Mouse (Mus musculus) adrenal gland, adult 18-20 months (tissue): ENCODE data around the gene Scfd2. TPM values are rescaled to one million over a fixed set of nuclear protein-coding genes. Genes with fewer than 3 reads are reported as not detected.

Experiments
- DNase-seq, 2 experiments: peaks; one replicate each; pipeline ENCODE4 v3.0.0; 2021 to 2022; ENCODE audit warnings: low spot score in 2 of 2
- total RNA-seq, 2 experiments: library from RNA; stranded (reverse); gene quantifications; 1 replicate in 1 of 2; 2 replicates in 1 of 2; pipeline ENCODE4 v1.2.3; 2021

Gene Scfd2
- total RNA-seq, 2 experiments from 2014 or later = 15.9 to 23.1 TPM

DNA sequence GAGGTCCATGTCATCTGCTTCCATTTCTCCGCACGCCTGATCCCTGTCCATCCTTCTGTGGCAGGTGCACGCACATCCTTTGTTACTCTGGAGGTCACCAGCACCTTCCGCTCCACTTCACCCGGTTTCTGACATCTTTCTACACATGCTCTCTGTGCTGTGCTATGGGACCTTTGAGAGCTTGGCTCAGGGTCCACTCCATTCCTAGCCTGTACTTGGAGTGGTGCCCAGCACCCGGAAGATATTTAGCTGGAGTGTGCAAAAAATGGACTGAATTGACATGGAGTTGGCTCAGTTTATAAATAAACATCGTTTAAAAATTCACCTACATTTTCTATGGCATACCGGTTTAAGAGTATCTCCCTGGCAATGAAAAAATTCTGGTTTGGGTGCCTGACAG is 250.1 kb downstream of the Scfd2 start:
- DNase-seq = no peak

DNA sequence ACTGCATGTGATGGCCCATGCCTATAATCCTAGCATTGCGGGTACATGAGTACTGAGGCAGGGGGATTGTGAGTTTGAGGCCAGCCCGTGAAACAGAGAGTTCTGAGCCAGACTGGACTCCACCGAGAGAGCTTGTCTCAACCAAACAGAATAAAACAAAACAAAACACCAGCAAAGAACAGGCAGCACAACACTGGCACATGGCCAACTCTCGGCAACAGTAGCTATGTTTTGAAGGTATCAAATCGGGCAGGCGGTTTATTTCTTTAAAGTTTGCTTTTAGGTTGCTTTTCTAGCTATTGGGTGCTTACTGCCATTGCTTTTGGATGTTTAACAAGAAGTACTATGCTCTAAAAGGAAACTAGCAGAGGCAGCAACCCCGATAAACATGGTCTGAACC is 251.9 kb downstream of the Scfd2 start:
- DNase-seq = no peak

DNA sequence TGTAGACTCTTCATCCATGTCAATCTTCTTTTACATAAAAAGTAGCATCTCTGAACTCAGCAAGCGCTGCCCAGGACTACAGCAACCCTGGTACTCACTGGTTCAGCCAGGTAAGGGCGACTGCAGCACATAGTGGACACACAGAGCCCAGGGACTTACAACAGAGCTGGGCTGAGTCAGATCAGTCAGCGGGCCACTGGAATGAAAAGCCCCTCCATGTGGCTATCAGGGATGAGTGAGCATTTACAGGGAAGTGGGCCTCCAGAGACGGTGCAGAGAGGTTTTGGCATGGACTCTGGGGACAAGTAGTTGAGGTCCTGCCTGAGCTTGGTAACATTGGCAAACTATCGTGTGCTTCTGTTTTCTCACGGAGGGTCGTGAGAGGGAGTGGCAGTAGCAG is 253.1 kb downstream of the Scfd2 start:
- no peak for DNase-seq

DNA sequence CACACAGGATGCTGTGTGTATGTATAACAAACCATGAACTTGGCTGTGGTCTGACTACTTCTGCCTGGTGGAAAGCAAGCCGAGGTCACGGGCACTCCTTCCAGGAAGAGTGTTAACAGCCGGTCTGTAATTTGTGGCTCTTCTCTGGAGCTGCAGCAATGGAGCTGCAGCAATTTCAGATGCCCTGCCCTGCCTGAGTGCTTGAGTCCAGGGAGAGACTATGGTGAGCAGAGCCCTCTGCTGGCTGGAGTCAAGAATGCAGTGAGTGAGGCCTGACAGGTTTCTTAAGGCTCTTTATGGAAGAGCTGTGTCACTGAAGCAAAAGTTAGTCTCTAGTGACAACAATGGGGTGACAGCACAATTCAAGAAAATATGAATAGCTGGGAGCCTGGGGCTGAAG is 253.8 kb downstream of the Scfd2 start:
- DNase-seq = peak; percentile 82 to 85

DNA sequence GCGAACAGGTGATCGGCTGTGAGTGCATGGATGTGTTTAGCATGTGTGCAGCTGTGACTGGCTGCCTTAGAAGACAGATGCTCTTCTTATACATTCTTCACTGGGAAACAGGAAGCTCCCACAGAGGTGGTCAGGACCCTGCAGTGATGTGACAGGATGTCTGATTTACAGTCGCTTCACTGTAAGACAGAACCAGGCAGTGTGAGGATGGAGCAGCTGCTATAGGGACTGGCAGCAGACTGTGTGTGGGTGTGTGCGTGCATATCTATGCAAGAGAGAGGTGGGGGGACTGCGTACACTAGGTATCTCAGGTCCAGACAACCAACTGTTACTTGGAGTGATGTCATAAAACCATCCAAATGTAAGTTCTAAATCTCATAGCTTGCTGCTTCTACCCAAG is 254.3 kb downstream of the Scfd2 start:
- DNase-seq = no peak

DNA sequence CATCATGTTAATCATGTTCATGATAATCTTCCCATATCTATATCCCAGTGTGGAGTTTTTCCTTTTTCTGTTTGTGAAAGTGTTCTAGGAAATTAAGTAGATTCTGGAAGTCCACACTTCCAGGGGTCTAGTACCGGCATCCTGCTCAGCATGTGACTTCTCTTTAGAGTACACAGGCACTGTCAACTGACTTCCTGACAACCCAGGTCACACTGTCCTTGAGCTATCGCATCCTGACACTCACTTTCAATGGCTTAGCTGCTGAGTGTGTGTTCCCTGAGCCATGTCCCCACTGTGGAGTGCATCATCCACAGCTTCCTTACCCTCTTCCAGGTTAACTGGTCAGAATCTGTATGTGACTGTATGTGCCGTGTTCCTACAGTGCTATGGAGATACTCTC is 258.2 kb downstream of the Scfd2 start:
- no peak for DNase-seq

DNA sequence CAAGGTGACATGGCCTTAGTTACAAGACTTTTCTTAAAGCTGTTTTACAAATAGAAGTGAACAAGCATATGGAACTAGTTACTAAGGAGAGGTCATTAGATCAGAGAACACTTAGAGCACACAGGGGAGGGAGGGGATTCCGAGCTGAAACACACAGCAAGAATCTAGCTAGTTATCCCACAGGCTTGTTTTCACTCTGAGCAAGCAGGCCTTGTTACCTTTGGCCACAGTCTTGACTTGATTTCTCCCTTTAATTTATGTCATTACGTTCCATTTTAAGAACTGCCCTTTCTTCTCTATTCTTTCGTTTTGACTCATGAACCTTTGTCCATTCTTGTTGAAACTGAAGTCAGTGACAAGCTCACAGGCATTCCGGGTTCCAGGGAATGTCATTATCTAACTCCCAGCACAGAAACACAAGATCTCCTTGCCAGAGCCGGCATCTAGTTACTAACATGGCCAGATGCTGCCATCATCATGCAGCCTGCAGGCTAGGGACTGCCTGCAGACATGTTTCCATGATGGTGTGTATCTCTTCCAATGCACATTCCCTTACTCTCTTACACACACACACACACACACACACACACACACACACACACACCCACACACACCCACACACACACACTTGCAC is 263.7 kb downstream of the Scfd2 start:
- DNase-seq = no peak

DNA sequence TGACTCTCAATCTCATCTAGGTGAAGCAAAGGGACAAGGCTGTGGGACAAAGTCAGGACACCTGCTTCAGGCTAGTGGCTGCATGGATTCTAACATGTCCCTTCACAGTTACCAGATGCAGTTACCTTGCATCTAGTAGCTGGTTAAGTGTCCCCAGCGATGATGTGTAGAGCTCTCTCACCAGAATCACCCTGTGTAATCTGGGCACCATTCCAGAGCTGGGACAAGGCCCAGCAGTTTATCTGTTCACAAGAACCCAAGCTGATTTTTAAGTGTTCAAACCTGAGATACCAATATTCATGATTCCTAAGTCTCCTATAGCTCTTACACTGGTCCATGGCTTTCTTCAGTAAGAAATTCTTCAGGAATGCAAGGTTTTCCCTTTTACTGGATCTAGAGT is 264.4 kb downstream of the Scfd2 start:
- no peak for DNase-seq

DNA sequence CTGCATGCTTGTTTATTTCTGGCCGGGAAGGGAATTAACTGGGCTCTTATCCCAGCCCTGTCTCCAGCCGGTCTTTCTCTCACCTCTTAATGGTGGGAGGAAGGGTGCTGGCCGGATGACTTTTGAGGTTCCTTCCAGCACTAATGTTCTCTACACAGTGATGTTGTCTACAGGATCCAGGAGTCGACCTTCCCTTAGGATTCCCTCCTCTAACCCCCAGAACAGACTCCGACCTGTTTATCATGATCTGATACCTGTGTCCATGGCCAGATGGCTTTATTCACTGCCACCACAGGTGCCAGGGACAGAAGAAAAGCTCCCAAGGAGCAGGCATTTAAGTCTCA is 265.1 kb downstream of the Scfd2 start:
- DNase-seq = no peak

DNA sequence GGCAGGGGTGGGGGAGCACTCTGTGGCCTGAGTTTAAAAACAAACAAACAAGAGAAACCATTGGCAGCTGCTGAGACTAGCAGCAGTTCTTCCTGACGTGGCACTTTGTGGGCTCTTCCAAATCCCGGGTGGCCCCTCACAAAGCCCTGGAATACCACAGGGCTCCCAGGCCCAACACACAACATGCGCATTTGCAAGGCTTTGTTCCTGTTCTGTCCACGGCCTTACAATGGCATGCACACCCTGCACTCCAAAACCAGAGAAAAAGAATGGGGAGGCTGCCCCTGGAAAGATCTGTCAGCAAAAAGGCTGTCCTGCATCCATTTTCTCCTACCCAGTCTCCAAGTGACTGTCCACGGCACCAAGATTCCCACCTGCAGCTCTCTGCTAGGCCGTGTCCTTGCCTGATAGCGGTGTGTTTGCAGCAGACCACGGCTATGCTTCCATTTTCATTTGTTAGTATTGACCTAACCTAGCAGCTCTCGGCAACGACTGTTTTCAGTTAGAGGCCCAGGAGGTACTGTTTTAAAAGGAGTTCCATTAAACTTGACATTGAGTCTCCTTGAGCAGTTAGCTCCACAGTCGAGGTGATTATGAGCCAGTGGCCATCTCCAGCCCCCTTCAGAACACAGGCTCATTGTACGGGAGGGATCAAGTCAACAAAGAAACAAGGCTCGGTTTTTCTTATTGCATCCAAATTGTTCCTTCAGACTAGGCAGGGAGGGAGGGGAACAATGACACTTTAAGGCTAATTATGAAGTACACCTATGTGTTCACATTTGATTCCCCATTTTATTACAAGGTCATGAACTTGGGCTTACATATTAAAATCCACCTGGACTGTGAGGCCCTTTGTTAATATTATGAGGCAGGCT is 265.7 kb downstream of the Scfd2 start:
- DNase-seq = no peak

DNA sequence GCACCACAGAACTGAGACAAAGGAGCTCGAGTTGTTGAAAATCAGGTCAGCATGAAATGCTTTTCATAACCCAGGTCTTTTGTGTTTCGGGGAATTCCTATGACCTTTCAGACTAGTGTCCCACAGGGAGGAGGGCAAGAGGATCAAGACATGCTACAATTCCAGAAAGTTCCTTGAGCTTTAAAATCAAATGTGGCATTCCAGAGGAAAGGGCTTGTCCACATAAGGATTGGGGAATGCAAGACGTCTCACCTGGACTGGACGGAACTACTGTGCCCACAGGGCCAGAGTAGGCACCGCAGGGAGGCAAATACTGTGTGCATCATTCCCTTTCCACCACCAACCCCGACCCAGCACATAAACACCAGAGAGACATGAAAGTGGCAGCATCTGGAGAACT is 266.4 kb downstream of the Scfd2 start:
- DNase-seq = no peak

DNA sequence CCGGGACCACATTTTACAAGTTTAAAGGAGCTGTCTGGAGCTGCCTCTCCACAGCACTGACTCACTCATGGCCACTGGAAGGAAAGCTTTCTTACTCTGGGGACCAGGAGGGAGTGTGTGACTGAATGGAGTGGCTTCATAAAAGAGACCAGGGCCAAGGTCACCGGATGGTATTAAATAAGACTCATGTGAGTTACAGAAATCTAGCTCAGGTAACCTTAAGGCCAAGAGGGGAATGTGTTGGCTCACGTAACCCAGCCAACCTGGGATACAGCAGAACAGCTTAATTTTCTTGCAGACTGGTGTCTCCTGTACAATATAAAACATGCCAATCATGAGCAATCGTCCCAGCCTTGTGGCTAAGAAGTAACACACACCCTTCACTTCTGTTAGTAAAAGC is 267.0 kb downstream of the Scfd2 start:
- DNase-seq = no peak

DNA sequence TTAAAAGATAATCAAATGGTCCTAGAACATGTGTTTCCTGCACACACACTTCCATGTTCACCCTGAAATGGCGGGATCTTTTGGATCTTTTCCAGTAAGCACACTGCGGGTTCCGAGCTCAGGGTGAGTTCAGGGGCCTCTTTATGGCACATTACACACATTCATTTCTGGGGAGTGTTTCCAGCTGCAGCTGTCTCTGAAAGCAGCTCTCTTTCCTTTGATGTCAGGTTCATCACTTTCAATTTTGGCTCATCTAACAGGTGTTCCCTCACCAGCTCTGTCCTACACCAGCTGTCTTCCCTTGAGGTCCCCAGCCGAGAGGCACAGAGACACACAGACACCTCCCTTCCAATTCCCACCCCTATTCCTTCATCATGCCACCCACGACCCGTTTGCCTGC is 270.5 kb downstream of the Scfd2 start:
- DNase-seq = no peak

DNA sequence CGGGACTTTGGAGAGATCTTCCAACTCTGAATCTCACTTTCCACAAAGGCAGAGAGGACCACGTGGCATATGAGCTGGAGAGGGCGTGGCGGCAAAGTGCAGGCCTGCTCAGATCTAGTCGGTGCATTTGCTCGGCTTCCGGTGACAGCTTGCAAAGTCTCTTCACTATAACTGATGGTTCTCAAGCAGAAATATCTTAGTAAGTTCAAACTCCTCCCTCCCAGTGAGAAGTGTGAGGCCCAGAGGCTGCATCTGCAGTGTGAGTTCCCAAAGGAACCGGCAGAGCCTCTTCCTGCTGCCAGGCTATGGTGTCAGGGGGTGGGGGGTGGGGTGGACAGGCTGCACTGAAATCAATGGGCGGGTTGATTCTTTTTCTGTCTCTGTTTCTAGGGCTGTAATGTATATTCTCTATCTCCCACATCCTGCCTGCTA is 271.2 kb downstream of the Scfd2 start:
- no peak for DNase-seq

DNA sequence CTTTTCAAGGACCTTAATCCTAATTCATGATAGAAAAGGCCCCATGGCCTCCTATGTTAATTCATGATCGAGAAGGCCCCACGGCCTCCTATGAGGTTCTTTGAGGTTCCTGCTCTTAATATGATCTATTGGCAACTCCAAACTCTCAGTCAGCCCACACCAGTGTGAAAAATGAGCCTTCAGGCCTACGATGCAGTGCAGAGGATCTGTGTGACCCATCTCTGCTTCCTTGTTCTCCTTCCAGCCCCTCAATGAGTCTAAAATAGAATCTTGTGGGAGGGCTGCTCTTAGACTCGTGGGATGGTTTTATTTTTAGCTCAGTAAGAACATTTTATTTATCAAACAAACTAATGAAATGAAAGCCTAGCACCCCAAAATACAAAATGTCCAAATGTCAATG is 274.9 kb downstream of the Scfd2 start:
- no peak for DNase-seq

DNA sequence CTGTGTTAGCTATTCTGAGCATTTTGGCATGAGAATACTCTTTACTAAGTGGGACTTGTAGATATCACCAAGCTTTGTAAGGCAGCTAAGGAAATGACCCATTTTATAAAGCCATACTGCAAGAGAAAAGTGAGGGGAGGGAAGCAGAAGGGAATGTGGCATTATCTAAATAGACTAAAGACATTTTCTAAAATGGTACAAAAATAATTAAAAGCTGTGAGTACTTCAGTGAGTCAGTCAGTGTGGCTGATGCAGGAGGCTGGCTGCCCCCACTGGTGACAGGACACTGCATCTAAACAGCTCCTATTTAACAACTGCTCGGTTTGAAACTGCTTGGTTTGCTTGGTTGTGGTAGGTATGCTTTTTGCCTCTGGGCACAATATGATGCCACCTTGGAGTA is 276.6 kb downstream of the Scfd2 start:
- DNase-seq = no peak

DNA sequence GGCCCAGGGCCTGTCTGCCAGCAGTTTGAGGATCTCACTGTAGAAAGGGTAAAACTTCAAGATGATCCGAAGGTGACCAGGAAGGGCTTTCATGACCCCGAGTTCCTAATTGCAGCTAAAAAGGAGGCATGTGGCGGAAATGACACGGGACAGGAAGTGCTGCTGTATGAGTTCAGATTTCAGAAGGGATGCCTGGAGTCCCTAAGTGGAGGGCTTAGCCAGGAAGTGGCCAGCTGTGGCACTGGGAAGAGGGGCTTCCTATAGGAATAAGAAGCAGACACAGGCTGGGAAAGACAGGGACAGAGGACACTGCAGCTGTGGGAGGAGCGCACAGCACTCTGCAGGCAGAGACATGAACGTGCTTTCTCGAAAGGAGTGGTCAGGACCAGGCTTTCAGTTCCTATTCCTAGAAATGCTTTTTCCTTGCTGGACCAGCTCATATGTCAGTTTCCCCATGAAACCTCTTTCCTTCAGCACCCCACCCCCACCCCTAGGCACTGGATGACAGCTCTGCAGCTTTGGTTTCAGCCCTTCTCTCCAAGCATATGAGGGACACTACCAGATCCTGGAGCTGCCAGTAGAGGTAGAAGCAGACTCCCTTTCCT is 277.7 kb downstream of the Scfd2 start:
- no peak for DNase-seq

DNA sequence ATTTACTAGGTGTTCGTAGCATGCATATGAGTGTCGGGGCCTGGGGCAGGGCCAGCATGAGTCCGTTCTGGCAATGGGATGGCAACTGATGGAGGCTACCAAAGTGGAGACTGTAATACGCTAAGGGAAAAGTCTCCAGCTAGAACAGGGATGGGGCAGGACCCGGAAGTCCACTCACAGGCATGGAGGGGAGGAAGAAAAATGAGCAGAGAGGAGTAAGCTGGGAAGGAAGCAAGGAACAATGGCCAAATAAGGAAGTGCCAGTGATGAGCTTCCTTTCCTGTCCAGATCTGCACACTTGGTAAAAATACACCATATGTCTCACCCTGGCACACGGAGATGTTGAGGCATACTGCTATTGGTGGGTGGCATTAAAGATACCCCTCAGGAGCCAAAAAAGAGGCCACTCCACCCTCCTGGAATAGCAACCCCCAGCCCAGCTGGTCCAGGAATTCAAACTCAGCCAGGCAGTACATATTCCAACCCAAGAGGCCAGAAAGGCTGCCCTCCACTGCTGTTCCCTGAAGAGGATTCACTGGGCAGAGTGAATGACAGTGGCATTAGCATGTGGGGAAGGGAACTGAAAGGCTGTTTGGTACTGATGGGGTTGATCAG is 278.8 kb downstream of the Scfd2 start:
- no peak for DNase-seq

DNA sequence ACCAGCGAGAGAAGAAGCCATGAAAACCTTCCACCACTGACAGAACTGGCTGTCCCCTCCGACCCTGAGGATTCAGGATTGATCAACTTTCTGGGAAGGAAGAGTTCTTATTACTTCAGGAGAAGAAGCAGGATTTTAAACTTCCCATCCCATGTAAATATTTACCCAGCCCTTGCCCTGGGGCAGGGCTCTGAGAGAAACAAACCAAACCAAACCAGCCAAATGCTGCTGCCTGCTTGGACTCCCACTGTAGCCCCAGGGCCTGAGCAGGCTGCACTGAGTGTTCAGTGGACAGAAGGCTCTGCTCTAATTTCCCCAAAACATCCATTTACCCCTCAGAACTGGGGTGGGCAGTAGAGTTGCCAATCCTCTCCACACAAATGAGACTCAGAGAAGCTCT is 280.6 kb downstream of the Scfd2 start:
- DNase-seq = no peak

DNA sequence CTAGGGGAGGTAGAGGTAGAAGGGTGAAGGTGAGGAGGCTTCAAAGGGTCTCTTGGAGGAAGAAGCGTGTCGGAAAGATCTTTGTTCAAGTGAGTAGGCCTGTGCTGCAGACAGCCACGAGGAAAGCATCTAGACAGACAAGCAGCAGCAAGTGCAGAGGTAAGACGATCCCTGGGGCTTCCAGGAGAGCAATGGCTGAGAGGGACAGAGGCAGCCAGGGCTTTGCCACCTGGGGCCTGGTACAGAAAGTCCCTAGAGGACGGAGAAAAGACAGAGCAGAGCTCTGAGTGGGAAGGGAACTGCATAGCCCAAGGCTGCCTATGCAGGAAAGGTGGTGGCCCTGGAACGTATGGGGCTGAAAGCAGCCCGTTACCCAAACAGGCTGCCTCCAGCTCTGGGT is 281.3 kb downstream of the Scfd2 start:
- no peak for DNase-seq

DNA sequence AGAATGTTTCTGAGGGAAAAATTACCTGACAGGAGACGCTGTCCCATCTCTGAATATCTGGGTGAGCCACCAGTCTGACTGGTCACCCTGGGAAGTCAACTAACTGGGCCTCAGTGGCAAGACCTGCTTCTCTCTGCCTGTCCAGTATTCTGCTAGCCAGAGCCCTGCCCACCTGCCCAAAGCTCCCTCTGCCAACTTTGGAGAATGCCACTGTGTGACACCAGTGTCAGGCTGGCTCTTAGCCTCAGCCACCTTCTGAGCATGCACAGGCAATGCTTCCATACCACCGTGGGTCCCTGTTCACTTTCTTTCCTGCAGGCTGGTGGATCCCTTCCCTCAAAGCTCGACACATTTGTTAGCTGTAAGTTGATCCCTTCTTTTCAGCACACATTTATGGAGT is 281.8 kb downstream of the Scfd2 start:
- no peak for DNase-seq

DNA sequence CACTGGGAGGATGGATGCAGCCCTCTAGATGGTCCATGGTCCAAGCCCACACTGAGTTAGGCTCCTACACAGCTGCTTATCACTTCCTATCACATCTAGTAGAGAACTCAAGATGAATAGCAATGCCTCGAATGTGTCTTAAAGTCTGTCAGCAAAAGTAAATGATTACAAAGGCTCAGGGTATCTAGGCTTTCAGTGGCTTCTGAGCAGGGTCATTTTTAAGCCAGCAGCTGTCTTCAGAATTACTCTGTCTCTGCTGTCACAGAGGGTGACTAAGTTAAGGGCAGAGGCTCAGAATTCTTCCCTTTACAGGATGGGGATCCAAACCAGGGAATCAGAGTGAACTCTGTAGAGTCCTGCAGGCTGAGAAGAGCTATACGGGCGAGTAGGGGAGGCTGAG is 284.6 kb downstream of the Scfd2 start:
- no peak for DNase-seq
